Mouse (Mus musculus) spleen, adult 12 weeks (tissue): Measurements from ENCODE around the gene Cdc37.

Source experiments
- DNase-seq: peaks from one replicate; pipeline ENCODE4 v3.0.0; 2022; ENCODE audit warnings: low spot score

Gene Cdc37

GRCm38 (mm10) chr9:21167140-21168097 lies 17.6 kb upstream of the Cdc37 start:
- DNase-seq: no peak

- no peak for DNase-seq
Observed at GRCm38 (mm10) chr9:21166516-21166915, 16.7 kb upstream of the Cdc37 start.

GRCm38 (mm10) chr9:21165952-21166451 lies 16.2 kb upstream of the Cdc37 start:
- no peak for DNase-seq

- no peak for DNase-seq
Observed at GRCm38 (mm10) chr9:21165041-21165951, 15.5 kb upstream of the Cdc37 start, which contains the start of gene Pde4a. TSS of gene Pde4a (plus strand) at chr9:21165714.

- no peak for DNase-seq
Observed at GRCm38 (mm10) chr9:21164072-21164471, 14.3 kb upstream of the Cdc37 start.

GRCm38 (mm10) chr9:21163086-21164050 lies 13.6 kb upstream of the Cdc37 start:
- no peak for DNase-seq

GRCm38 (mm10) chr9:21161209-21161909 lies 11.6 kb upstream of the Cdc37 start:
- peak; percentile 78 for DNase-seq

GRCm38 (mm10) chr9:21154787-21155186 lies 5.0 kb upstream of the Cdc37 start:
- no peak for DNase-seq

GRCm38 (mm10) chr9:21153833-21154232 lies 4.1 kb upstream of the Cdc37 start:
- DNase-seq: no peak

- DNase-seq: no peak
Observed at GRCm38 (mm10) chr9:21153331-21153730, 3.5 kb upstream of the Cdc37 start.

GRCm38 (mm10) chr9:21152715-21153114 lies 2.9 kb upstream of the Cdc37 start:
- DNase-seq: no peak

- DNase-seq: no peak
Observed at GRCm38 (mm10) chr9:21149077-21149653, 617 bp downstream of the Cdc37 start.

- no peak for DNase-seq
Observed at GRCm38 (mm10) chr9:21148427-21148826, 1.4 kb downstream of the Cdc37 start.

GRCm38 (mm10) chr9:21146722-21147121 lies 3.1 kb downstream of the Cdc37 start:
- no peak for DNase-seq

GRCm38 (mm10) chr9:21145431-21145830 lies 4.4 kb downstream of the Cdc37 start:
- no peak for DNase-seq

GRCm38 (mm10) chr9:21144361-21144760 lies 5.4 kb downstream of the Cdc37 start:
- no peak for DNase-seq

- DNase-seq: no peak
Observed at GRCm38 (mm10) chr9:21141922-21142321, 7.9 kb downstream of the Cdc37 start.

GRCm38 (mm10) chr9:21138386-21138785 lies 11.4 kb downstream of the Cdc37 start:
- no peak for DNase-seq

- DNase-seq: peak; percentile 62
Observed at GRCm38 (mm10) chr9:21137229-21137628, 12.6 kb downstream of the Cdc37 start.

- no peak for DNase-seq
Observed at GRCm38 (mm10) chr9:21136401-21136800, 13.4 kb downstream of the Cdc37 start.
